Mouse (Mus musculus) left cerebral cortex, adult 2 months (tissue): Measurements from ENCODE around the gene Ccr3. TPM values are rescaled to one million over a fixed set of nuclear protein-coding genes. Genes with fewer than 3 reads are reported as not detected.

ENCODE experiments used
- DNase-seq, 2 experiments: peaks; one replicate each; pipeline ENCODE4 v3.0.0; 2021 to 2022; ENCODE audit warnings: low spot score in 2 of 2, mixed read lengths in 1 of 2; ENCODE audit errors: extremely low spot score in 1 of 2
- H3K27ac ChIP-seq: fragments of 200-600 bp; 2 replicates; pipeline ENCODE4 v1.8.1; 2022
- H3K4me3 ChIP-seq: fragments of 200-600 bp; 2 replicates; pipeline ENCODE4 v1.8.1; 2022
- CTCF ChIP-seq: fragments of 200-600 bp; IDR thresholded peaks from 2 replicates; pipeline ENCODE4 v1.8.1; 2022; ENCODE audit warnings: antibody characterized with exemption, mild to moderate bottlenecking, moderate library complexity
- intact Hi-C: fragments of 180-260 bp; cut with DNase I; formaldehyde crosslinking; loops from one replicate; pipeline ENCODE4 v1.15.1; 2025
- total RNA-seq, 2 experiments: library from RNA; stranded (reverse); gene quantifications; 2 replicates each; pipeline ENCODE4 v1.2.3; 2021

Gene Ccr3
- total RNA-seq, 2 experiments from 2014 or later = not detected

GRCm38 (mm10) chr9:123999784-124000183, 22.0 kb upstream of the Ccr3 start:
- Histone ChIP-seq H3K4me3 (no peak overlapping the region), H3K27ac (no peak overlapping the region)
- intact Hi-C loops = no loop called here
- no peak for DNase-seq
- no peak for TF ChIP-seq CTCF

- Histone ChIP-seq H3K27ac (no peak overlapping the region), H3K4me3 (no peak overlapping the region)
- TF ChIP-seq CTCF = no peak
- intact Hi-C loops = no loop called here
- no peak for DNase-seq
Observed at GRCm38 (mm10) chr9:124012691-124013090, 9.1 kb upstream of the Ccr3 start.

- intact Hi-C loops = no loop called here
- no peak for DNase-seq
- TF ChIP-seq CTCF = no peak
- Histone ChIP-seq H3K27ac (no peak overlapping the region), H3K4me3 (no peak overlapping the region)
Observed at GRCm38 (mm10) chr9:124013270-124013669, 8.5 kb upstream of the Ccr3 start.

GRCm38 (mm10) chr9:124014985-124015652, 6.7 kb upstream of the Ccr3 start:
- no peak for TF ChIP-seq CTCF
- no peak for DNase-seq
- H3K4me3 ChIP-seq = no peak overlapping the region
- H3K27ac ChIP-seq = no peak overlapping the region
- intact Hi-C loops = no loop called here

- TF ChIP-seq CTCF = no peak
- intact Hi-C loops = no loop called here
- no peak overlapping the region for H3K4me3 ChIP-seq
- H3K27ac ChIP-seq = no peak overlapping the region
- no peak for DNase-seq
Observed at GRCm38 (mm10) chr9:124016048-124016447, 5.7 kb upstream of the Ccr3 start.

- Histone ChIP-seq H3K4me3 (no peak overlapping the region), H3K27ac (no peak overlapping the region)
- no peak for DNase-seq
- intact Hi-C loops = no loop called here
- no peak for TF ChIP-seq CTCF
Observed at GRCm38 (mm10) chr9:124019887-124020286, 1.9 kb upstream of the Ccr3 start.

GRCm38 (mm10) chr9:124033345-124033744, 11.6 kb downstream of the Ccr3 start:
- TF ChIP-seq CTCF = peak; percentile 21
- intact Hi-C loops = no loop called here
- no peak overlapping the region for H3K27ac ChIP-seq
- no peak for DNase-seq
- no peak overlapping the region for H3K4me3 ChIP-seq

- intact Hi-C loops = loop anchor here (5.0 kb wide), 1 partner anchor 90 kb away; no protein-coding TSS in a partner anchor
- no peak for TF ChIP-seq CTCF
- peak in 1 of 2 experiments; percentile 32 for DNase-seq
- Histone ChIP-seq H3K4me3 (no peak overlapping the region), H3K27ac (no peak overlapping the region)
Observed at GRCm38 (mm10) chr9:124037707-124038106, 15.9 kb downstream of the Ccr3 start.

- DNase-seq = no peak
- no peak for TF ChIP-seq CTCF
- intact Hi-C loops = loop anchor here (5.0 kb wide), 1 partner anchor 89 kb away; no protein-coding TSS in a partner anchor
- H3K4me3 ChIP-seq = no peak overlapping the region
- H3K27ac ChIP-seq = no peak overlapping the region
Observed at GRCm38 (mm10) chr9:124038158-124038582, 16.4 kb downstream of the Ccr3 start.

- Histone ChIP-seq H3K27ac (no peak overlapping the region), H3K4me3 (no peak overlapping the region)
- DNase-seq = no peak
- intact Hi-C loops = loop anchor here (5.0 kb wide), 1 partner anchor 88 kb away; no protein-coding TSS in a partner anchor
- no peak for TF ChIP-seq CTCF
Observed at GRCm38 (mm10) chr9:124038949-124039348, 17.2 kb downstream of the Ccr3 start.

- H3K4me3 ChIP-seq = no peak overlapping the region
- TF ChIP-seq CTCF = no peak
- intact Hi-C loops = no loop called here
- no peak overlapping the region for H3K27ac ChIP-seq
- no peak for DNase-seq
Observed at GRCm38 (mm10) chr9:124040932-124041331, 19.2 kb downstream of the Ccr3 start.

GRCm38 (mm10) chr9:124053532-124053931, 31.8 kb downstream of the Ccr3 start:
- H3K27ac ChIP-seq = no peak overlapping the region
- no peak overlapping the region for H3K4me3 ChIP-seq
- TF ChIP-seq CTCF = no peak
- DNase-seq = no peak
- intact Hi-C loops = no loop called here

GRCm38 (mm10) chr9:124056158-124056709, 34.5 kb downstream of the Ccr3 start:
- H3K27ac ChIP-seq = no peak overlapping the region
- TF ChIP-seq CTCF = no peak
- intact Hi-C loops = no loop called here
- DNase-seq = no peak
- no peak overlapping the region for H3K4me3 ChIP-seq
